Mouse (Mus musculus) WW6 (cell line): ENCODE results near the gene Olfr545.
"Not testable (repeated sequence)": the region's sequence is repeated elsewhere in the genome, so short reads cannot be mapped to it uniquely, and the experiment has no call there.

Source experiments
- DNase-seq: peaks from one replicate; pipeline ENCODE4 v3.0.0-alpha.2; 2013; ENCODE audit warnings: low read depth, low spot score

Gene Olfr545

GRCm38 (mm10) chr7:102499473-102499872, at the start of gene Olfr545:
Gene Olfr545, minus strand, starts transcription at chr7:102499573.
- DNase-seq = no peak

- no peak for DNase-seq
These were observed 41.9 kb upstream of the Olfr545 start for GRCm38 (mm10) chr7:102541251-102541650.

GRCm38 (mm10) chr7:102540596-102540995, 41.2 kb upstream of the Olfr545 start, which contains the start of gene Olfr548-ps1:
Gene Olfr548-ps1, plus strand, starts transcription at chr7:102540896.
- no peak for DNase-seq

- DNase-seq = no peak
These were observed 35.1 kb upstream of the Olfr545 start, which contains the start of gene Olfr547 for GRCm38 (mm10) chr7:102534449-102534848. Gene Olfr547, plus strand, starts transcription at chr7:102534749.

GRCm38 (mm10) chr7:102529052-102529451, 29.7 kb upstream of the Olfr545 start:
- no peak for DNase-seq

- DNase-seq = no peak
These were observed 17.6 kb upstream of the Olfr545 start for GRCm38 (mm10) chr7:102517051-102517335.

- no peak for DNase-seq
These were observed 17.1 kb upstream of the Olfr545 start for GRCm38 (mm10) chr7:102516261-102517050.

GRCm38 (mm10) chr7:102514144-102514543, 14.8 kb upstream of the Olfr545 start:
- DNase-seq = no peak

GRCm38 (mm10) chr7:102512814-102513435, 13.6 kb upstream of the Olfr545 start:
- peak; percentile 57 for DNase-seq

GRCm38 (mm10) chr7:102511927-102512326, 12.6 kb upstream of the Olfr545 start:
- no peak for DNase-seq

- DNase-seq = no peak
These were observed 10.4 kb upstream of the Olfr545 start for GRCm38 (mm10) chr7:102509726-102510125.

- no peak for DNase-seq
These were observed 9.3 kb upstream of the Olfr545 start for GRCm38 (mm10) chr7:102508666-102509065.

- DNase-seq = no peak
These were observed 8.7 kb upstream of the Olfr545 start for GRCm38 (mm10) chr7:102508066-102508465.

GRCm38 (mm10) chr7:102506848-102507247, 7.5 kb upstream of the Olfr545 start:
- peak; percentile 60 for DNase-seq

- no peak for DNase-seq
These were observed 2.6 kb upstream of the Olfr545 start for GRCm38 (mm10) chr7:102501986-102502385.

- DNase-seq = not testable (repeated sequence)
These were observed 5.0 kb downstream of the Olfr545 start for GRCm38 (mm10) chr7:102494416-102494815.

- no peak for DNase-seq
These were observed 11.2 kb downstream of the Olfr545 start, which contains the start of gene Olfr544 for GRCm38 (mm10) chr7:102488161-102488560. Gene Olfr544, minus strand, starts transcription at chr7:102488313.

GRCm38 (mm10) chr7:102486105-102486504, 13.3 kb downstream of the Olfr545 start:
- DNase-seq = no peak

GRCm38 (mm10) chr7:102484766-102485165, 14.6 kb downstream of the Olfr545 start:
- not testable (repeated sequence) for DNase-seq

GRCm38 (mm10) chr7:102483665-102484064, 15.7 kb downstream of the Olfr545 start:
- DNase-seq = no peak

- DNase-seq = no peak
These were observed 17.8 kb downstream of the Olfr545 start, which contains the start of gene Olfr543 for GRCm38 (mm10) chr7:102481579-102481978. Gene Olfr543, minus strand, starts transcription at chr7:102481679.

GRCm38 (mm10) chr7:102480821-102481220, 18.6 kb downstream of the Olfr545 start:
- DNase-seq = no peak
